Mouse (Mus musculus): Measurements from ENCODE around the gene Lman1l.

The Lman1l gene

GRCm38 (mm10) chr9:57620674-57621073 is at the start of gene Lman1l:
Gene Lman1l (minus strand): TSS chr9:57620774.
- no peak for DNase-seq

- no peak for DNase-seq
Measured at GRCm38 (mm10) chr9:57669566-57669965, 49.0 kb upstream of the Lman1l start.

DNA sequence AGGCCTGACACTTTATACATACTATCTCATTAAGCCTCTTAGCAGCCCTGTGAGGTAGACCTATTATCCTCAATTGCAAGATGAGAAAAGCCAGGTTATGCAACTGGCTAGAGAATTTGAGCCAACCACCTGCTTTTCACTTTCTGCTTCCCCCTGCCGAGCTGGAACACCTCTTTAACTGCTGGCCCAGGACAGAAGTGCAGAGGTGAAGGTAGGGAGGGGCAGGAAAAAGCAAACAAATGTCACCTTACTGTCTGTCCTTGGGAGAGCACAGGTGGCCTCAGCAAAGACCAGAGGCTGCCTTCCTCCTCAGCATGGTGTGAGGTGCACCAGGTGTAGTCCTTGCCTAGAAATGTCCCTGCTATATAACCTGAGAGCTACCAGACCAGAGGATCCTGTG is 47.7 kb upstream of the Lman1l start:
- no peak for DNase-seq

- DNase-seq, result no peak
Measured at GRCm38 (mm10) chr9:57667817-57668216, 47.2 kb upstream of the Lman1l start.

DNA sequence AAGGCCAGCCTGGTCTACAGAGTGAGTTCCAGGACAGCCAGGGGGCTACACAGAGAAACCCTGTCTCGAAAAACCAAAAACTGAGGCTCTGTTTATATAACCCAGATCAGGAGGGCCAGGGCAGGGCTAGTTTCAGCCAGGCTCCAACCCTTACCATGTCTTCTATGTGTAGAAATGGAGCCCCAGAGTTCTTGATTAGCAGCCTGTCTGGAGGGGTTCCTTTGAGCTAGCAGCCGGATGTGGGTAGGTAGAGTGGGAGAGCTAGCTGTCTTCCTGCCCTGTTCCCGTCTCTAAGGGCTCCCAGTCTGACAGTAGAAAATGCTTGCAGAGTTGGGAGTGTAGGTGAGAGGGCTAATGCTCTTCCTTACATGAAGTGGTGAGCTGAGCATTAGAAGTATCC is 46.6 kb upstream of the Lman1l start:
- DNase-seq, result no peak

GRCm38 (mm10) chr9:57666536-57666935 is 46.0 kb upstream of the Lman1l start:
- no peak for DNase-seq

DNA sequence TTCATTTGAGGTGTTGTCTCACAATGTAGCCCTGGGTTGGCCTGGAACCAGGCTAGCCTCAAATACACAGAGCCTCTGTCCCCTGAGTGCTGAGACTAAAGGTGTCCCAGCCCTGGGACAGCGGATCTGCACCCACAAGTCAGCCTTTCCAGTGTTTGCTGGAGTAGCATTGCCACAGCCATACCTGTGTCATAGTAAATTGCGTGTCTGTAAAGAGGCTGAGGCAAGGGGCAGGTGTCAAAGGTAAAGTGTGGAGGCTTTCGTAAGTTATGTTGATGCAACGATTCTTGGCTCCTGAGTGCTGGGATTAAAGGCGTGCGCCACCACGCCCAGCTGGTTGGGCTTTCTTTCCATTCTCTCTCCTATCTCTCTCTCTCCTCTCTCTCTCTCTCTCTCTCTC is 44.0 kb upstream of the Lman1l start:
- DNase-seq, result no peak

- DNase-seq, result no peak
Measured at GRCm38 (mm10) chr9:57661552-57661951, 41.0 kb upstream of the Lman1l start.

GRCm38 (mm10) chr9:57660501-57660900 is 39.9 kb upstream of the Lman1l start:
- no peak for DNase-seq

GRCm38 (mm10) chr9:57659774-57660173 is 39.2 kb upstream of the Lman1l start:
- DNase-seq, result peak; percentile 74

DNA sequence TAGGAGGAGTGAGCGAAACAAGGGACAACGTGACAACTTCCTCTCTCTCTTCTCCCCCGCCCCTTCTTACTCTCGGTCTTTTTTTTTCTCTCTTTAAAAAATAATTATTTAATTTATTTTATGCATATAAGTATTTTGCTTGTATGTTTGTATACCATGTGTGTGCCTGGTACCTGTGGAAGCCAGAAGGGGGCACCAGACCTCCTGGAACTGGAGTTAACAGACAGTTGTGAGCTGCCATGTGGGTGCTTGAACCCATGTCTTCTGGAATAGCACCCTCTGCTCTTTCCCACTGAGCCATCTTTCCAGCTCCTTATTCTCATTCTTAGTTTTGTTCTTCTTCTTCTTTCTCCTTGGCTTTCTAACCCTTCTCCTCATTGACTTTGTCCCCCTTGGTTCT is 38.4 kb upstream of the Lman1l start:
- no peak for DNase-seq

DNA sequence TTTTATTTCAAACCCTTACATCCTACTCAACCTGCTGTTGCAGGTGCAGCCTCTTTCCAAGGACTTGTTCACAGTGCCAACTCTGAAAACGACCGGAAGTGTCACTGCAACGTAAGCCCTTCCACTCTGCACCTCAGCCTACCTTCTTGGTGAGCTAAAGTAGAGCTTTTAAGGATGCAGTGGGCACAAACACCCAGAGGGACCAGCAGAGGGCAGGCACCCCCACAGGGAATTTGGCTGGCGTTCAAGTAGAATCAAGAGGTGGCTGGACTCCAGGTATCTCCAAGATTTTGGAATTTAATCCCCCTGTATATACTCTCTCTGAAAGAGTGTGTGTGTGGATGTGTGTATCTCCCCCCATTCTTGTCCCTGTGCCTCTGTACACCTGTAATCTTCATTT is 37.3 kb upstream of the Lman1l start:
- no peak for DNase-seq

DNA sequence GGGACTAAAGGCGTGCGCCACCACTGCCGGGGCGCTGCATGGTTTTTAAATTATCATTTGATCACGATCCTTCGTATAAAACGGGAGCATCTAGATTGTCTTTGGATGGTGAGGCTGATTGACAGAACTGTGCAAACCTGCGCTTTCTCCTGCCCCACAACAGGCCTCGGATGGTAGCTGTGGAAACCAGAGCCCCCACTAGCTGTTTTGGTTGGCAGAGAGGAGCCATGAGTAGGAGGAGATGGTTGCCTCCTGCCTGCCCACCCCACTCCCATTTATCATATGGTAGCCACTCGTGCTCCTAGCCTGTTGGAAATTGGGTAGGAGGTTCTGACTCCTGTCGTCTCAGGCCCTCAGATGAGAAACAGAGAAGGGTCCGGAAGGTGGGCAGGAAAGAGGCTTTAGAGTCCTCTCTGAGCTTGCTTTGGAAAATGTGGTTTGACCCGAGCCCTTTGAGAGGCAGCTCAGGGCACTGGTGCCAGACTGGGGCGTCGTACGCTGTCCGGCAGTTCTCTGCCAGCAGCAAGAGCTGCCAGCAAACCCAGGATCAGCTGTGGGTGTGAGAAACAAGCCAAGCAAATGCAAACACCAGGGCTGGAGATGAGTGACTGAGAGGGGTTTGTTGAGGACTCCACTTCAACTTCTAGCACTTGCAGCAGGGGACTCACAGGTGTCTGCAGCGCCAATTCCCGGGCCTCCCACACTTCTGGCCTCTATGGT is 36.2 kb upstream of the Lman1l start:
- DNase-seq, result no peak

DNA sequence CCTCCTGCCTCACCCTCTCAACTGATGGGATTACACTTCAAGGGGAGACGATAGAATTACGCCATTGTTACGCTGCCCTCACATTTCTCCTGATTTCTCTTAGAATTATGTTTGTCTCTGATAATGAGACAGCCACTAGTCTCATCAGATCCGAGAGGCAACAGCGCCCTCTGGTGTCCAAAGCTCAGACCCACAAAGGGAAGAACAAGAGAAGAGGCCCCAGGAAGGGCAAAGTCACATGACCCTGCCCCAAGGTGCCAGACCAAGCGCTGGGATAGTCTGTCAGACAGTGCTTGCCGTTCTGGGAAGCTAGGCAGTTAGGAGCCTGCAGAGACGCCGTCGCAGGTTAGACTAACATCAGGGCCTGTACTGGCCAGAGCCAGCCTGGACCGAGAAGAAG is 35.2 kb upstream of the Lman1l start:
- peak; percentile 90 for DNase-seq

DNA sequence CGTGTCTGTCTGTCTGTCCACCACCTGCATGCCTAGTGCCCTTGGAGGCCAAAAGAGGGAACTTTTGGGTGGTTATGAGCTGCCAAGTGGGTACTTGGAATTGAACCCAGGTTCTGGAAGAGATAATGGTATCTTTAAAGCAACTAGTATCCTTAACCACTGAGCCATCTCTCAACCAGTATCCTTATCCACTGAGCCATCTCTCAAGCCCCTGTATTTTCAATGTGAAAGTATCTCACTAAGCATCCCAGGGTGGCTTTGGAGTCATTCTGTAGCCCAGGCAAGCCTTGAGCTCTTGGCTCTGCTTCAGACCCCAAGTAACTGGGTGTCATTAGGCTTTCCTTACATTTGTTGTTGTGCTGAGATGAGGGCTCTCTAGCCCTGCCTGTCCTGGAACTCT is 34.4 kb upstream of the Lman1l start:
- DNase-seq, result no peak

DNA sequence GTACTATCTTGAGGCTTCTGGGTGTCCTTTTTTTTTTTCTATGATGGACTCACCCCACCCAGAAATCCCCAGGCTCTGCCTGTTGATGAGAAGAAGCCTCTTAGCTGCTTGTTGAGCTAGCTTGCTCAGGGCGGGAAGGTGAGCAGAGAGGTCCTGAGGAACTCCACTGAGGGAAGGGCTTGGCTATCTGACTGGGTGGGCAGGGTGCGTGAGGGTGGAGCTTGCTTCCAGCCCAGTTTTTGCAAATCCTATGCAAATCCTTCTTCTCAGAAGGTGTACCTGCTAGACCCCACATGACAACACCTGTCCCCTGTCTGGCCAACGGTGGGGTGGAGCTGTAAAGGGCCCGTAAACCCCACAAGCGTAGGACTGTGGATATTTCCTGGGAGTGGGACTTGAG is 32.7 kb upstream of the Lman1l start, which contains the start of gene Csk:
TSS of gene Csk (minus strand) at position 349 of the 400 bp plus-strand sequence.
- no peak for DNase-seq

- no peak for DNase-seq
Measured at GRCm38 (mm10) chr9:57652855-57653254, 32.3 kb upstream of the Lman1l start.

- DNase-seq, result no peak
Measured at GRCm38 (mm10) chr9:57652351-57652750, 31.8 kb upstream of the Lman1l start.

GRCm38 (mm10) chr9:57650786-57651311 is 30.3 kb upstream of the Lman1l start:
- DNase-seq, result no peak

- no peak for DNase-seq
Measured at GRCm38 (mm10) chr9:57650130-57650785, 29.7 kb upstream of the Lman1l start.

DNA sequence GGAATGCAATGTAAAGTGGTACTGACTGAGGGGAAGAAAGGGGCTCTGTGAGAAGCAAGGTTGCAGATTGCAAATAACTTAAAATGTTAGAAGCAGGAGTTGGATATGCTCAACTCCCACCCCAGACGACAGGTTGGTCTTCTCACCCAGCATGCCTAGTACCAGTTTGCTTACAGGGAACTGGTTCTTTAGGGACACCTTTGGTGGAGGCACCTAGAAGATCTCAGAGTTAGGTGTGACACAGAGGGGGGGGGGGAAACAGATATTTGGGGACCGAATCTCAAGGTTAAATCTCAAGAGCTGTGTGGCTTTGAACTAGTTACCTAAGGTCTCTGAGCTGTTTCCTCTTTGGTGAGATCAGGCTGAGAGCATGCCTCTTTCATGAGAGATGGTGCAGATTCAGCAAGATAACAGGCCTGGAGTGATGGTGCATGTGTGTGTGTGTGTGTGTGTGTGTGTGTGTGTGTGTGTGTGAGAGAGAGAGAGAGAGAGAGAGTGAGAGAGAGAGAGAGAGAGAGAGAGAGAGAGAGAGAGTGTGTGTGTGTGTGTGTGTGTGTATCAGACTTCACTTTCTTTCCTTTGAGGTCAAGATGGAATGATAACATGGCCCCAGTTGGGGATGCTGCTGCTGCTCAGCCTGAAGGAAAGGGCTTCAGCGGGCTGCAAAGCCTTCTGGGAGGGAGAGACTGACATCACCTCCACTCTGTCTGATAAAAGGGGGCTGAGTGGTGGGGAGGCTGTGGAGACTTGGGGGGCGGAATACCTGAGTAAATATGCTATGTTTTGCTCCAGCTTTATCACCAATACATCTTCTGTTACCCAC is 26.9 kb upstream of the Lman1l start:
- no peak for DNase-seq

- DNase-seq, result no peak
Measured at GRCm38 (mm10) chr9:57646551-57647103, 26.1 kb upstream of the Lman1l start.
